Mouse (Mus musculus) intestine, embryonic 15.5 days (tissue): ENCODE data around the gene H2-T3. TPM values are rescaled to one million over a fixed set of nuclear protein-coding genes. Genes with fewer than 3 reads are reported as not detected.
"Not testable (repeated sequence)": the region's sequence is repeated elsewhere in the genome, so short reads cannot be mapped to it uniquely, and the experiment has no call there.

Experiments used
- ATAC-seq: fragments of 200-750 bp; cut with Nextera tagmentation; 2 replicates; pipeline ENCODE4 v1.8.0; 2017; ENCODE audit warnings: moderate TSS enrichment, moderate library complexity
- H3K27ac ChIP-seq: fragments of 300-500 bp; sonication (generic); 2 replicates; pipeline ENCODE4 v1.5.1; 2015; ENCODE audit warnings: mild to moderate bottlenecking, inconsistent platforms
- H3K27me3 ChIP-seq: fragments of 300-500 bp; sonication (generic); replicated peaks from 2 replicates; pipeline ENCODE4 v1.6.1; 2015; ENCODE audit warnings: inconsistent platforms
- H3K36me3 ChIP-seq: fragments of 300-500 bp; sonication (generic); 2 replicates; pipeline ENCODE4 v1.6.1; 2015; ENCODE audit warnings: inconsistent platforms
- H3K4me1 ChIP-seq: fragments of 300-500 bp; sonication (generic); replicated peaks from 2 replicates; pipeline ENCODE4 v1.6.1; 2015; ENCODE audit warnings: inconsistent platforms
- H3K4me2 ChIP-seq: fragments of 300-500 bp; sonication (generic); replicated peaks from 2 replicates; pipeline ENCODE4 v1.6.1; 2015; ENCODE audit warnings: mild to moderate bottlenecking, inconsistent platforms
- H3K4me3 ChIP-seq: fragments of 300-500 bp; sonication (generic); replicated peaks from 2 replicates; pipeline ENCODE4 v1.5.1; 2015; ENCODE audit warnings: inconsistent platforms
- H3K9ac ChIP-seq: fragments of 300-500 bp; sonication (generic); 2 replicates; pipeline ENCODE4 v1.6.1; 2015; ENCODE audit warnings: inconsistent platforms
- H3K9me3 ChIP-seq: fragments of 300-500 bp; sonication (generic); 2 replicates; pipeline ENCODE4 v1.6.1; 2016; ENCODE audit warnings: inconsistent platforms
- WGBS: fragments of 180-500 bp; shearing (Covaris S2); methylation state at CpG from one replicate; pipeline ENCODE4 v1.1.7; 2015; 5-methylcytosine and 5-hydroxymethylcytosine counted together
- polyA plus RNA-seq: library from polyadenylated mRNA; unstranded; fragments of >200 nt; fragmentation: Nextera tagmentation; extraction: Ambion mirVana; gene quantifications from 2 replicates; pipeline ENCODE4 v1.2.1, GENCODE M21; 2015

The H2-T3 gene
- polyA plus RNA-seq, 1 experiment from 2014 or later = 24.3 TPM

- no peaks in the 10 kb centered on the region for H3K36me3 ChIP-seq
- no peaks in the 10 kb centered on the region for H3K9me3 ChIP-seq
- peak overlapping the region; percentile 65 for H3K4me2 ChIP-seq
- peaks cover 40% of the 10 kb centered on the region for H3K27me3 ChIP-seq
- H3K4me1 ChIP-seq = peaks cover 10% of the 10 kb centered on the region; the same call in 1 of the 2 replicates
- H3K9ac ChIP-seq = no peak overlapping the region
- no peak overlapping the region for H3K27ac ChIP-seq
- 2% methylated on average over 15 of the region's 15 CpGs for WGBS
- ATAC-seq = peak; percentile 55
- peak overlapping the region; percentile 34 for H3K4me3 ChIP-seq
Observed at GRCm38 (mm10) chr17:36205456-36205855, 15.4 kb upstream of the H2-T3 start.

GRCm38 (mm10) chr17:36201851-36202250 is 11.8 kb upstream of the H2-T3 start:
- Histone ChIP-seq H3K4me1 (peaks cover 10% of the 10 kb centered on the region; the same call in 1 of the 2 replicates), H3K4me3 (no peak overlapping the region), H3K9me3 (no peaks in the 10 kb centered on the region), H3K27me3 (peaks cover 29% of the 10 kb centered on the region), H3K9ac (no peak overlapping the region), H3K36me3 (no peaks in the 10 kb centered on the region), H3K4me2 (no peak overlapping the region), H3K27ac (no peak overlapping the region)
- ATAC-seq = no peak
- WGBS = 89% methylated on average over 2 of the region's 2 CpGs

GRCm38 (mm10) chr17:36198317-36198716 is 8.2 kb upstream of the H2-T3 start:
- Histone ChIP-seq H3K4me3 (no peak overlapping the region), H3K4me2 (no peak overlapping the region), H3K27me3 (peaks cover 10% of the 10 kb centered on the region), H3K36me3 (no peaks in the 10 kb centered on the region), H3K9ac (no peak overlapping the region), H3K4me1 (no peaks in the 10 kb centered on the region), H3K9me3 (no peaks in the 10 kb centered on the region), H3K27ac (no peak overlapping the region)
- no peak; the same call in 1 of the 2 replicates for ATAC-seq
- 10% methylated on average over 5 of the region's 5 CpGs for WGBS

- no peak for ATAC-seq
- no peak overlapping the region for H3K9ac ChIP-seq
- H3K27me3 ChIP-seq = peaks cover 4% of the 10 kb centered on the region
- 59% methylated on average over 6 of the region's 6 CpGs for WGBS
- no peak overlapping the region for H3K4me2 ChIP-seq
- H3K27ac ChIP-seq = no peak overlapping the region
- no peaks in the 10 kb centered on the region for H3K4me1 ChIP-seq
- H3K36me3 ChIP-seq = no peaks in the 10 kb centered on the region
- H3K9me3 ChIP-seq = no peaks in the 10 kb centered on the region
- H3K4me3 ChIP-seq = no peak overlapping the region
Observed at GRCm38 (mm10) chr17:36194471-36194870, 4.4 kb upstream of the H2-T3 start.

- 30% methylated on average over 8 of the region's 8 CpGs for WGBS
- 0 out of 2 replicates have a peak, but pooled peaks have one; percentile 23 for ATAC-seq
- no peaks in the 10 kb centered on the region for H3K36me3 ChIP-seq
- H3K27ac ChIP-seq = no peak overlapping the region
- H3K27me3 ChIP-seq = peaks cover 7% of the 10 kb centered on the region
- H3K4me2 ChIP-seq = no peak overlapping the region
- no peaks in the 10 kb centered on the region for H3K9me3 ChIP-seq
- no peaks in the 10 kb centered on the region for H3K4me1 ChIP-seq
- H3K4me3 ChIP-seq = no peak overlapping the region
- no peak overlapping the region for H3K9ac ChIP-seq
Observed at GRCm38 (mm10) chr17:36193546-36194141, 3.6 kb upstream of the H2-T3 start.

GRCm38 (mm10) chr17:36192371-36192770 is 2.3 kb upstream of the H2-T3 start:
- ATAC-seq = no peak
- H3K4me3 ChIP-seq = no peak overlapping the region
- H3K9me3 ChIP-seq = no peaks in the 10 kb centered on the region
- H3K36me3 ChIP-seq = no peaks in the 10 kb centered on the region
- H3K27ac ChIP-seq = no peak overlapping the region
- H3K9ac ChIP-seq = no peak overlapping the region
- no peaks in the 10 kb centered on the region for H3K4me1 ChIP-seq
- peaks cover 7% of the 10 kb centered on the region for H3K27me3 ChIP-seq
- WGBS = 54% methylated on average over 2 of the region's 2 CpGs
- no peak overlapping the region for H3K4me2 ChIP-seq

- 28% methylated on average over 18 of the region's 18 CpGs for WGBS
- Histone ChIP-seq H3K9me3 (no peaks in the 10 kb centered on the region), H3K4me1 (no peaks in the 10 kb centered on the region), H3K9ac (peak overlapping the region; percentile 26; the same call in 1 of the 2 replicates), H3K27ac (peak overlapping the region; percentile 81), H3K27me3 (peaks cover 7% of the 10 kb centered on the region), H3K36me3 (no peaks in the 10 kb centered on the region), H3K4me3 (peak overlapping the region; percentile 25), H3K4me2 (peak overlapping the region; percentile 49)
- peak; percentile 67 for ATAC-seq
Observed at GRCm38 (mm10) chr17:36189491-36190168, 457 bp downstream of the H2-T3 start.

- WGBS = 48% methylated on average over 3 of the region's 3 CpGs
Observed at GRCm38 (mm10) chr17:36187540-36187939, 2.5 kb downstream of the H2-T3 start.

GRCm38 (mm10) chr17:36182212-36182611 is 7.9 kb downstream of the H2-T3 start:
- Histone ChIP-seq H3K27me3 (peaks cover 7% of the 10 kb centered on the region), H3K9me3 (no peaks in the 10 kb centered on the region), H3K27ac (no peak overlapping the region), H3K36me3 (no peaks in the 10 kb centered on the region), H3K4me3 (no peak overlapping the region), H3K4me1 (0 out of 2 replicates have a peak, but pooled peaks cover 4% of the 10 kb centered on the region), H3K4me2 (no peak overlapping the region), H3K9ac (no peak overlapping the region)
- peak; percentile 76 for ATAC-seq
- 64% methylated on average over 12 of the region's 12 CpGs for whole genome bisulfite sequencing

More at GRCm38 (mm10) chr17:36187540-36187939, 2.5 kb downstream of the H2-T3 start:
- Histone ChIP-seq H3K27ac (no peak overlapping the region), H3K9me3 (no peaks in the 10 kb centered on the region), H3K4me3 (no peak overlapping the region), H3K9ac (no peak overlapping the region), H3K4me2 (no peak overlapping the region), H3K36me3 (no peaks in the 10 kb centered on the region), H3K4me1 (no peaks in the 10 kb centered on the region), H3K27me3 (peaks cover 7% of the 10 kb centered on the region)
- ATAC-seq = no peak

GRCm38 (mm10) chr17:36179446-36179845 is 10.6 kb downstream of the H2-T3 start:
- not testable (repeated sequence) for H3K36me3 ChIP-seq, H3K27ac ChIP-seq, H3K9me3 ChIP-seq, H3K27me3 ChIP-seq, H3K4me1 ChIP-seq, H3K9ac ChIP-seq
- WGBS = 16% methylated on average over 10 of the region's 10 CpGs
- Histone ChIP-seq H3K4me3 (peak overlapping the region; percentile 39), H3K4me2 (peak overlapping the region; percentile 76)
- peak; percentile 11; the same call in 1 of the 2 replicates for ATAC-seq

- H3K9ac ChIP-seq = 0 out of 2 replicates have a peak overlapping the region, but pooled peaks have one; percentile 30
- peak; percentile 86 for ATAC-seq
- not testable (repeated sequence) for H3K4me1 ChIP-seq
Observed at GRCm38 (mm10) chr17:36178938-36179337, 11.1 kb downstream of the H2-T3 start.

GRCm38 (mm10) chr17:36176132-36176531 is 14.0 kb downstream of the H2-T3 start:
- H3K9me3 ChIP-seq, H3K9ac ChIP-seq, ATAC-seq, H3K36me3 ChIP-seq, H3K27me3 ChIP-seq, H3K4me3 ChIP-seq, H3K27ac ChIP-seq, H3K4me2 ChIP-seq, H3K4me1 ChIP-seq: not testable (repeated sequence)
- whole genome bisulfite sequencing = no CpG with 5 or more reads among the region's 2 CpGs

More at GRCm38 (mm10) chr17:36178938-36179337, 11.1 kb downstream of the H2-T3 start:
- H3K36me3 ChIP-seq, H3K27me3 ChIP-seq, H3K27ac ChIP-seq, H3K9me3 ChIP-seq: not testable (repeated sequence)
- WGBS = under 1% methylated on average over 40 of the region's 40 CpGs
- Histone ChIP-seq H3K4me3 (peak overlapping the region; percentile 39), H3K4me2 (peak overlapping the region; percentile 76)
